Mouse (Mus musculus): ENCODE measurements around the gene AL732309.1.
"Not testable (repeated sequence)": the region's sequence is repeated elsewhere in the genome, so short reads cannot be mapped to it uniquely, and the experiment has no call there.

The AL732309.1 gene

DNA sequence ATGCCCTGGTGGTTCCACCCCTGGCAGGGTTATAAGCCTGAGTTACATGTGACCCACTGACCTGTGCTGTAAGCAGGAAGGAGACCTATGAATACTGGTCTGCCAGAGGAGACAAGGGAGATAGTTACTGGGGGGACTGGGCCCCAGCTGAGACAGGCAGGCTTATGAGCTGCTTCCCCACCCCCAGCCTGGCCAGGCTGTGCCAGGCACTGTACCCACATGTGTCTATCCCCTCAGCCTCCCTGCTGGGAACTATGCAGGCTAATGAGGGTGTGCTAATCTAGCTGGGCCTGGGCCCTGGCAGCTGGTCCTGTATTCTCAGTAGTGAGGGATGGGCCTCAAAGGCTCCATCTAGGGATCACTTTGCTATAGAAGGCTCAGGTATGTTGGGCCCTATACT is 20.6 kb upstream of the AL732309.1 start:
- DNase-seq (ENCODE audit: low spot score), result no peak

DNA sequence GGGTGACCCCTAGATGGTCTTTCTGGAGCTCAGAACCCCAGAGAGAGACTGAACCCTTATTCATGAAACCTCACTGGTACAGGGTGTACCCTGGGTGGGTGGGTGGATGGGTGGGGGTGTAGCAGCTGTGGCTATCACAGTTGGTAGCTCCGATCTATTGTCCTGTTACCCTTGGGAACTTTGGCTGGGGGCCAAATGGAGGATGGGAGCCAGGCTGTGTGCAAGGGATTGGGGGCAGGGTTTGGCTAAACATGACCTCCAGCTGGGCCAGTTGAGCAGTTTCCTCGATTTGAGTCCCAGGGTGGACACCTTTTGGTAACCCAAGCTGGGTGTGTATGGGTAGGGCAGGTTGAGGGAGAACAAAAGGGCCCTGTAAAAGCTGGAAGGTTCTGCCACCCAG is 20.1 kb upstream of the AL732309.1 start:
- DNase-seq (ENCODE audit: low spot score), result no peak

DNA sequence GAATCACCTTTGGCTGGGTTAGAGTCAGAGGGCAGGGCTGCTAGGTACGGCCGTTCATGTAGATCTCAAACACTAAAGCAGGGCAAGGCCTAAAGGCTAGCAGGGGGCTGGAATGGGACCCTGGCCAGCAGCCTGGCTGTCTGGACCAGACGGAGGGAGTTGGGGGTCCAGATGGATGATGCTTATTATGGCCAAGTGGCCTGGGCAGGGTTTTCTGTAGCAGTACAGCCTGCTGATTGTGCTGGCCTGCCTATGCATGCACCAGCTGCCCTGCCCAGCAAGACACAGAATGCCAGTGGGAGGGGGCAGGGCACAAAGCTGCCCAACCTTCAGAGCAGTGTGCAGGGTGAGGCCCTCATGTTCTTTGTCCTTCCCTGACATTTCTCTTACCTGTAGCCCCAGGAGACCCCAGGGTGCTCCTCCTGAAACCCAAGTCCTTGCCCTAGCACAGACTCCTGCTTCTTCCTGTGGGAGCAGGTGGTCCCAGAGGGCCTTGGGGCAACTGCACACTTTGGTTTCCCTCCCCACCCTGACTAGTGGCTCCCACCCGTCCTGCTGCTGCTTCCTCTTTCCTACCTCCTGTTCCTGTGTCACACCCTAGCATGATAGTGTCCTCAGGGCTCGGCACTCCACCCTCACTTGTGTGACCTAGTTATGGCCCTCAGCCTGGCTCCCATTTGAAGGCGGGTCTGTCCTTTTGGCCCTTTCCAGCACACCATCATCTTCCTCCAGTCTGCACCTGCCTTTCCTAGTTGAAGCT is 19.4 kb upstream of the AL732309.1 start:
- no peak for DNase-seq (ENCODE audit: low spot score)

DNA sequence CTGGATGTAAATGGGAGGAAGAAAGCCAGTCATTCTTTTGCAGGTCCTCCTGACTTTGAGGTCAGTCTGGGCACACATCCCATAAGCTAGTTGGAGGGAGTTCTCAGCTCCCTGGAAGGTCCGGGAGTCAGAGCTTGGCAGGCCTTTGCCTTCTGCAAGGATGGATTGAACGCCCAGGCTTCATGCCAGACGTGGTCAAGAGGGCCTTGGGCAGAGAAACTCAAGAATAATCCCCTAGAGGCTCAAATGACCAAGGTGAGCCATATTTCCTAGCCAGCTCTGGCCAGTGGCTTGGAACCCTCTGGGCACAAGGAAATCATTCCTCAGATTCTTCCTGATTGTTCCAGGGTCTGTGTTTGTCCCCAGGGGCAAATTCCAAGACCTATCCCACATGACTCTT is 18.2 kb upstream of the AL732309.1 start:
- no peak for DNase-seq (ENCODE audit: low spot score)

DNA sequence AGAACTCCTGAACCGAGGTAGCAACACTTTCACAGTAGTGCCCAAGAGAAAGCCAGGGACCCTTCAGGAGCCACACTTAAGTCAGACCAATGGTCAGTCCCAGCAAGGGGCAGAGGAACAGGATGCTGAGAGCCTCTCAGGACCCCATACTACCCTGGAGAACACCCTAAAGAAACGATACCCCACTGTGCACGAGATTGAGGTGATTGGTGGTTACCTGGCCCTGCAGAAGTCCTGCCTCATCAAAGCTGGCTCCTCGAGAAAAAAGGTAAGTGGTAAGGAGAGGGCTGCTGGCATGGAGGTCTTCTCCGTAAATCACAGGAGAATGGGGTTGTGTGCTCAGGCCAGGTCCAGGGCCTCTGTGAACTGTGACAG is 17.6 kb upstream of the AL732309.1 start:
- DNase-seq (ENCODE audit: low spot score), result no peak

DNA sequence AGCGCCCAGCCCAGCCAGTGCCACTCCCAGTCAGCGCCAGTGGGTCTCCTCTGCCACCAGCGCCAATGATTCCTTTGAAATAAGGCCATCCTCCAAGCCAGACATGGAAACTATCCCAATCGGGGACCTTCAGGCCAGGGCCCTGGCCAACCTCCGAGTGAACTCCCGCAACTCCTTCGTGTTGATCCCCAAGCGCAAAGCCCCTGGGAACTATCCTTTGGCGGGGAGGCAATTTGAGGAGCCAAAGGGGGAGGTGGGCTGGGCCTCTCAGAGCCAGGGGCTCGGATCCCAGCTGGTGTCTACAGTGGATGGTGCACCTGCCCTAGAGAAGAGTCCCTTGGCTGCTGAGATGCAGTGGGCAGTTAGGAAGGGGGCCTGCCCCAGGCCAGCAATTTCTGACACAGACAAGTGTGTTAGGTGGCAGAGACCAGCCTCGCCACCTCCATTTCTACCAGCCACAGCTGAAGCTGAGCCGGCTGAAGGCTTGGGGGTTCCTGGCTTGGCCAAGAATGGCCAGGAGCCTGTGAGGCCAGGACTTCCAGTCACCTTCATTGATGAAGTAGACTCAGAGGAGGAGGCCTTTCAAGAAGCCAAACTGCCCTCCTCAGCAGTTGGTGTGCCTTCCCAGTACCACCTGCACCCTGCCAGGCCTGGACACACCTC is 17.1 kb upstream of the AL732309.1 start:
- DNase-seq (ENCODE audit: low spot score), result no peak

DNA sequence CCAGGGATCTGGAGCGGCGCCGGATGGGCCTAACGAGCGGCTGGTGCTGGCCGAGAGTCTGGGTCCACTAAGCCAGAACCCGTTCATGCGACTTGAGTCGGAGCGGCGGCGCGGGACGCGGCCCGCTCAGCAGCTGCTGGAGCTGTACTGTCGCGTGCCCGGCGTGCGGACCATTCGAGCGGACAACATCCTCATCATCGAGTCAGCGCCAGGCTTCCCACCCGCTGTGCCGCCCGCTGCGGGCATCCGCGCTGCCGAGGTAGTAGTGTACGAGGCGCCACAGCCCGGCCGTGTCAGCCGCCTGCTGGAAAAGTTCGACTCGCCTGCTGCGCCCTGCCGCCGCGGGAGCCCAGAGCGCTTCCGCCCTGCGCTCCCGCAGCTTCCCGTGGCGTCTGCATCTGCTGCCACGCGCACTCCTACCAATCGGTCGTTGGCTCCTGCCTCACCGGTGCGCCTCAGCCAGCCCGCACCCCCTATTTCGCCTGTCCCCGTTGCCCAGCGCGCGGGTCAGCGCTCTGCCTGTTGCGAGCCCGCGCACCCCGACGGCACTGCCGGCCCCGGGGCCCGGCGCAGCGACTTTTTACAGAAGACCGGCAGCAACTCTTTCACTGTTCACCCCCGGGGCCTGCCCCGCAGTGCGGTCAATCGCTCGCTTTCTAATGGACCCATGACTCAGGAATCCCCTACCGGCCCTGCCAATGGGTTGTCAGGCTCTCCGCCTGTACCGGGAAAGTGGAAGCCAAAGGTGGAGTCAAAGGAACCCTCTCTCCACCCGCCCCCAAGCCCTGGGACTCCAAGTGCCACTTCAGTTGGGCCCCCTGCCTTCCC is 16.3 kb upstream of the AL732309.1 start:
- peak; percentile 67 for DNase-seq (ENCODE audit: low spot score)

DNA sequence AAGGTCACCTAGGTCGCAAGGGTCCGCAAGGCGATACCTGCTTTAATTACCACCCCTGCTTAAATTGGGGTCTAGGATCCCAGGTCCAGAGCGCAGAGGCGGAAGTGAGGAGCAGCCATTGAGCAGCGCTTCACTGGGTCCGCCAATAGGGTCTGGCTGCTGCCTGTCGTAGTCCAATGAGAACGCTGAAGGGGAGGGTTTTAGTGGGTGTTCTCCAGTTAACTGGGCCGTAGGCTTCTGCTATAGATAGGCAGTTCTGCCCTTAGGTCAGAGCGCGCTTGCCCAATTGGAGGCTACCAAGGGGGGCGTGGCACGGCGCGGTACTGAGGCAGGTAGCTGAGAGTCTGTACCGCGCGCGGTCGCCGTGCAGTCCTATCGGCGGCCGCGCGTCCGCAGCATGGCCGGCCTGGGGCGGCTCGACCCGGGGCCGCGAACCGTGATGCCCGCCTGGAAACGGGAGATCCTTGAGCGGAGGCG is 15.7 kb upstream of the AL732309.1 start, which contains the start of gene Tprn:
Tprn (plus strand) TSS at position 328 of the 477 bp plus-strand sequence.
- DNase-seq (ENCODE audit: low spot score), result peak; percentile 96

DNA sequence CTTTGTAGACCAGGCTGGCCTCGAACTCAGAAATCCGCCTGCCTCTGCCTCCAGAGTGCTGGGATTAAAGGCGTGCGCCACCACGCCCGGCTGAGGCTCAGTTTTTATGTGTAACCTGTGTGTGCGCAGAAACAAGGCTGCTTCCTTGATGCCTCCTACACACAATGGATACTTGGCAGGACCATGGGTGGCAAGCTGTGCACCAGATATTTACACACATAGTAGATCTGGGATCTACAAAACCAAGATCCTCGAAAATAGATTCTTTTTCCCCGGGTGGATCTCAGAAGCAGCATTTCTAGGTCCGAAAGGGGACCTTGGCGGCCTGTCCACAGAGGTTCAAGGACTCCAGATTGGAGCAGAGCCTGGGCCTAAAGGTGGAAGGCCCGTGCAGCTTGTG is 15.2 kb upstream of the AL732309.1 start:
- peak; percentile 56 for DNase-seq (ENCODE audit: low spot score)

DNA sequence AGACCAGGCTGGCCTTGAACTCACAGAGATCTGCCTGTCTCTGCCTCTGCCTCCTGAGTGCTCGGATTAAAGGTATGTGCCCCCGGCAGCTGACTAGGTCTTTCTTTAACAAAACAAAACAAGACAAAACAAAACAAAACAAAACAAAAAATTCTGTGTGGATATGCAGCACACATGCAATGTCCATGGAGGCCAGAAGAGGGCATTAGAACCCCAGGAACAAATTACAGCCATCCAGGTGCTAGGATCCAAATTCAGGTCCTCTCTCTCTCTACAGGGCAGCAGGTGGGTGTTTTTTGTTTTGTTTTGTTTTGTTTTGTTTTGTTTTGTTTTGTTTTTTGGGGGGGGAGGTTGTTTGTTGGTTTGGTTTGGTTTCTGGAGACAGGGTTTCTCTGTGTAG is 12.2 kb upstream of the AL732309.1 start:
- DNase-seq (ENCODE audit: low spot score), result no peak

DNA sequence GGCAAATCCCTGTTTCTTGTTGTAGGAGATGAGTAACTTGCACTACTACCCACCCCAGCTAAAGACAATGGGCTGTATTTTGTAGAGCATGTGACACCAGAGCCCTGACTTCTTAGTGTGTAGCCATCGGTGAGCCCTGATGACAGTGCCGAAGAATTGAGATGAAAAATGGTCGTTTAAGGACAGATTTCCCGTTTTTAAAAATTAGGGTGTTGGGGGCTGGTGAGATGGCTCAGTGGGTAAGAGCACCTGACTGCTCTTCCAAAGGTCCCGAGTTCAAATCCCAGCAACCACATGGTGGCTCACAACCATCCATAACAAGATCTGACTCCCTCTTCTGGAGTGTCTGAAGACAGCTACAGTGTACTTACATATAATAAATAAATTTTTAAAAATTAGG is 10.6 kb upstream of the AL732309.1 start:
- DNase-seq (ENCODE audit: low spot score), result not testable (repeated sequence)

DNA sequence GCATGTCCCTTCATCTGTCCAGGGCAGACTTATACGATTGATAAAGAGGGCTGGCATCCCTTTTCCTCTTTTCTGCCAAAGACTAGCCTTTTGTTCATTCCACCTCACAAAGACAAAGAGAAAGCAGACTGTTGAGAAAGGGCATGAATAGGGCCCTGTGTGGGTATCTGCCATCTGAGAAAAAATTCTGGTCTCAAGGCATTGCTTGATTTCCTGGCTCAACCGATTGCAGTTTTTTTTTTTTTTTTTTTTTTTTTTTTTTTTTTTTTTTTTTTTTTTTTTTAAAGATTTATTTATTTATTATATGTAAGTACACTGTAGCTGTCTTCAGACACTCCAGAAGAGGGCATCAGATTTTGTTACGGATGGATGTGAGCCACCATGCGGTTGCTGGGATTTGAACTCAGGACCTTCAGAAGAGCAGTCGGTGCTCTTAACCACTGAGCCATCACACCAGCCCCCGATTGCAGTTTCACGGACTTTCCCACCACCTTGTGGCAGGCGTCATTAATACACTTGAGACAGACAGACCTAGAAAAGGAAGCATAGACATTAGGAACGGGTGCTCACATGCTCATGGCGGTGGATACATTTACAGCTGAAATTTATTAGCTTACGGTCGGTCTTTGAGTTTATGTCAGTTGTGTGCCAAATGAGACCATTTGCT is 9.9 kb upstream of the AL732309.1 start:
- peak; percentile 80 for DNase-seq (ENCODE audit: low spot score)

DNA sequence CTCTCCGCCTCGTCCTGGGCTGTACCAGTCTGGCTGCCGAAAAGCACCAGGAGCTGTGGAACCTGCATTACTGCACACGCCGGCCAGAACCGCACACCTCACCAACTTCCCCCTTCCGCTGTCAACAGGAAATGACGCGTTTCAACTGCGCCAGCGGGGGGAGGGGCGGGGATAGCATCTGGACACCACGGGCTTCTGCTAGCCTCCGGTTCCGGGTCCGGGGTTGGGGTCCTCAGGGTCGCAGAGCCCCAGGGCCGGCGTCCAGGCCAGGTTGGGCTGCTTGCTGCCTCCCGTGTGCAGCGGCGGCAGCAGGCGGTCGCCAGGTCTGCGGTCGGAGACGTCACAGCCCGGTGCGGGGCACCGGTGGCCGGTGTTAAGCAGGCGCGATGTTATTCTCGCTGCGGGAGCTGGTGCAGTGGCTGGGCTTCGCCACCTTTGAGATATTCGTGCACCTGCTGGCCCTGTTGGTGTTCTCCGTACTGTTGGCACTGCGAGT is 8.7 kb upstream of the AL732309.1 start, which contains the start of gene Tmem203:
Tmem203 (plus strand) TSS at position 156 of the 496 bp plus-strand sequence.
- DNase-seq (ENCODE audit: low spot score), result peak; percentile 87

DNA sequence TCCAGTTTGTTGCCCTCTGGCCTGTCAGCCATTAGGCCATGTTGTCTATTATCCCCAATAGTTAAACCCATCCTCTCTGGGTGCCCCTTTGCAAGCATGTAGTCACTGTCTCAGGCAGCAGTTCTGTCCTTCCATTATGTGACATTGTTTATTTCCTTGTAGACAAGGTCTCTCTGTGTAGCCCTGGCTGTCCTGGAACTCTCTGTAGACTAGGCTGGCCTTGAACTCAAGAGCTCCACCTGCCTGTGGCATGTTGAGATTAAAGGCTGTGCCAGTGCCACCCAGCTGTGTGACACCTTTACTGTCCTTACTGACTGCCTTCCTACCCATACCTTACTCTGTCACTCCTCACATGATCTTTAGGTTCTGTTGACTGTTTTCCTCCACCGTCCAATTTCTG is 5.7 kb upstream of the AL732309.1 start:
- DNase-seq (ENCODE audit: low spot score), result no peak

DNA sequence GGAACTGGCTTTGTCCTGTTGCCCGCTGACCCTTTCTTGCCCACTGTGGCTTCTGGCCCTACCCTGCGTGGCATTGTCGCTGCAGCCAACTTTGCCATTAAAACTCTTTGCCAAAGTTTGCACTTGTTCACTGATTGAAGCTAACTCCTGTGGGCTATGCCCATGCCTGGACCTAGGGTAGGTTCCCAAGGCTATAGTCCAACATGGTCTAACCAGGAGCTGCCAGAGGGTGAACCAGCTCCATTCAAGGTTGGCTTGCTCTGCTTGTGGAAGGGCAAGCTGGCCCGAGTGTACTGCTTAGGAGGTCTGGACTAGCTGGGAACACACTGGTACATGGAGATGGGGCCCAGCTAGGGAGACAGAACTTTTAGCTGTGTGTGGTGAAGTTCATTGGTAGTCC is 2.5 kb downstream of the AL732309.1 start:
- DNase-seq (ENCODE audit: low spot score), result no peak

DNA sequence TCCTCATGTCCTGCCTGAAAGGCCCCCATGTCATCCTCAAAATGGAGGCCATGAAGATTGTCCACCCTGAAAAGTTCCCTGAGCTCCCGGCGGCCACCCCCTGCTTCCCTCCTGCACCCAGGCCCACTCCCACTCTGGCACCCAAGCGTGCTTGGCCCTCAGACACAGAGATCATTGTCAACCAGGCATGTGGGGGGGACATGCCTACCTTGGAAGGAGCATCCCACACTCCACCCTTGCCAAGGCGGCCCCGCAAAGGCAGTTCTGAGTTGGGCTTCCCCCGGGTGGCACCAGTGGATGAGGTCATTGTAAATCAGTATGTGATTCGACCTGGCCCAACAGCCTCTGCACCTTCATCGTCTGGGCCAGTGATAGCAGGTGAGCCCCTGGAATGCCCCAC is 3.3 kb downstream of the AL732309.1 start:
- no peak for DNase-seq (ENCODE audit: low spot score)

DNA sequence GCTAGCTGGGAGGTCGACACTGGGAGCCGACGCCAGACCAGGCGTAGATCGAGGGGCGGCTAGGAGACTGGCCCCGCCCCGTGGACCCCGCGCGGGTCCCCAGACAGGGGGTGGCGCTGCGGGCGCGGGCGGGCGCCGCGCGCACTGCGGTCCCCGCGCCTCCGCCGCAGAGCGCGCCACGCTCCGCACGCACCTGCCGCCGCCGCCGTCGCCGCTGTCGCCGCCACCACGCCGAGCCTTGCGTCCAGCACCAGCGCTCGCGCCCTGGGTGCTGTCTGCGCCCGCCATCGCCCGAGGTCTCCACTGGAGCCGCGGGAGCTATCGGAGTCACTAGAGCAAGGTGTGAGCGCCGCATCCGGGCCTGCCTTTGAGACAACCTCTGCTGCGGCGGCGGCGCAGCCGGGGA is 4.6 kb downstream of the AL732309.1 start, which contains the start of the genes Rnf208 and Cysrt1:
Rnf208 (plus strand) TSS at position 155 of the 406 bp plus-strand sequence.
Cysrt1 (minus strand) TSS at position 352 of the 406 bp plus-strand sequence.
- DNase-seq (ENCODE audit: low spot score), result peak; percentile 30

DNA sequence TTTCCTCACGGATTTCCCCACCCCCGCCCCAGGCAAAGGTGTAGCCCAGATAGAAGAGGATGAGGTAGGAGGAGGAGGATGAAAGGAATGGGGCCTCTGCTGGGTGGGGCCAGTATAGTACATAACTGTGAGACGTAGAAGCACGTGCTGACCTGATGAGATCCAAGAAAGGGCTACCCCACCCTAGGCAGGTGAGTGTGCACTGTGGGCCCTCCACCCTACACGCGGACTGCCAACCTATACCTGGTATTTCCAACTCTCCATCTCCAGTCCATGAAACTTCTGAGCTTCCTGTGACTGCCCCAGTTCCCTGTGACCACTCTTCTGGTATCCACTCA is 5.3 kb downstream of the AL732309.1 start:
- no peak for DNase-seq (ENCODE audit: low spot score)

DNA sequence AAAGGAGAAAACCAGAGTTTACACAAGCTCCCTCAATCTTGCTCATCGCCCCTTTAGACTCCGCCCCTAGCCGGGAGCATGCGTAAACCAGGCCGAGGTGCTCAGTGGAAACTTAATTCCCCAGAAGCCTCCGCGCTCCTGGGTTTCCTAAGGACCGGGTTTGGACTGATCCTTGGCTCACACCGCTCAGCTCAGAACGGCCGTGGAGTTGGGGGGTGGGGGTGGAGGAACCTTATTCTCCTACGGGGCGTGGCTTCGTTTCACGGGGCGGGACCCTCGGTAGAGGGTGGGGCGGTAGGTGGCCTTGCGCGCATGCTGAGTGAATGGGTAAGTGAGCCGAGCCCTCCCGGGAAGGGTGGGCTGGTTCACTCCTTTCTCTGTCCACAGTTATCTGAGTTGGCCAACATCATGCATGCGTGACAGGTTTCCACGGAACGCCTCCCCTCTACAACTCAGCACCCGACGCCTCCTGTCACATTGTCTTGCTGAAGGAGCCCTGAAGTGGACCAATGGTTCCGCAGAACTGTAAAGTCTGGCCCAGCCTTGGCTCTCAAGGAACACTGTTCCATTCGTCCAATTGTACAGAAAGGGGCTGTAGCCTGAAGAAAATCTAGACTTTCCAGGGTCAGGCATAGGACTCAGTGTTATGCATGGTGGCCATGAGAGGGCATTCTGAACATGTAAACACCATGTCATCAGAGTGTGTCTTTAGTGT is 5.8 kb downstream of the AL732309.1 start:
- DNase-seq (ENCODE audit: low spot score), result peak; percentile 68

DNA sequence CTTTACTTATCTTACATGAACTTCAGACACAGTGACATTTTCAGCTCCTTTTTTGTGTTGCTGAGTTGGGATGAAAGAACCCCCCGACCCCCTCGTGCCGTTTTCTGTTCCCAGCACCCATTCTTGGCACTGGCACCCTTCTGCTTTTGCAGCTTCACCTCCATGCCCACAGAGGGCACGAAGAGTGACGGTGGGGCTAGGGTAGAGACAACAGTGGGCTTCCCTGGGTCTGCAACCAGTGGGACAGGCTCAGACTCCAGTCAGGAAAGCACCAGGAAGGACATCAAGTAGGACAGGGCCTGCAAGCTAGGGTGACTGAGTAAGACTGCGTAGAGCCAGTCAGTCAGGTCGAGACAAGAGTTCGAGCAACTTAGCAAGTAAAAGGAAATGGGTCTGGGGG is 6.4 kb downstream of the AL732309.1 start:
- no peak for DNase-seq (ENCODE audit: low spot score)

DNA sequence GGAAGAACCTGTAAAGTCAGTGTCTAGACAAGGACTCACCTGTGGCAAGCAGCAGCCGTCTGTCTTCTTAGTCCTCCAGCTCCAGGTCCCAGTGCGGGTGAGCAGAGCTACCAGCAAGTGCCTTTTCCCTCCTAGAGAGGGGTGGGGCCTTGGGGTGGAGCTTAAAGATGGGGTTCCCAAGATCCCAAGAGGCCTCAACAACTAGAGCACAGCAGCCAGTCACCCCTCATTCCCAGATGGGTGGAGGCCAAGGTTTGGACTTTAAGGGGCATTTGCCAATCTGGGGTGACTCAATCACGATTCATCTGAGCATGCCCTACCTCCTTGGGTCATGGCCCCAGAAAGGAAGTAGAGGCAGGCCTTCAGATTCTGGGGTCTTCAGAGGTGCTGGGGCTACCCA is 6.9 kb downstream of the AL732309.1 start:
- no peak for DNase-seq (ENCODE audit: low spot score)

Data from MN1 (cell line).